Mouse (Mus musculus): ENCODE results near the gene Catsperd. TPM values are rescaled to one million over a fixed set of nuclear protein-coding genes. Genes with fewer than 3 reads are reported as not detected.

Gene Catsperd
- total and polyA plus RNA-seq, 3 experiments: 0.46 to 1.1 TPM; not detected in 1

- no peak for TF ChIP-seq USF2 (IDR thresholded peaks at IDR 0.05; ENCODE audit: borderline replicate concordance in 1 of 2, insufficient read depth in 1 of 2, low read depth in 1 of 2, low read length in 2 of 2)
- TF ChIP-seq CHD1 (IDR thresholded peaks at IDR 0.05; ENCODE audit: low read depth, low read length): no peak
- no peak for TF ChIP-seq RAD21 (IDR thresholded peaks at IDR 0.05; ENCODE audit: low read depth, low read length)
- TF ChIP-seq GABPA (IDR thresholded peaks at IDR 0.05; ENCODE audit: low read depth, low read length): no peak
- TF ChIP-seq ZNF384 (IDR thresholded peaks at IDR 0.05; ENCODE audit: low read depth, low read length): no peak
- no peak for TF ChIP-seq GATA1 (IDR thresholded peaks at IDR 0.05; ENCODE audit: low read depth, low read length)
- TF ChIP-seq ZKSCAN1 (IDR thresholded peaks at IDR 0.05; ENCODE audit: low read depth, low read length): no peak
- TF ChIP-seq ELF1 (IDR thresholded peaks at IDR 0.05; ENCODE audit: low read depth, low read length): peak; percentile 70; the same call in 1 of the 2 replicates
- no peak for TF ChIP-seq USF1 (IDR thresholded peaks at IDR 0.05; ENCODE audit: low read depth, low read length)
- peak; percentile 61; the same call in 1 of the 2 replicates for TF ChIP-seq ZMIZ1 (IDR thresholded peaks at IDR 0.05; ENCODE audit: low read depth, low read length)
- TF ChIP-seq MAZ (IDR thresholded peaks at IDR 0.05; ENCODE audit: low read depth, low read length): no peak; the same call in none of the 2 replicates
- TF ChIP-seq RCOR1 (IDR thresholded peaks at IDR 0.05; ENCODE audit: low read depth, low read length): no peak
- TF ChIP-seq NRF1 (IDR thresholded peaks at IDR 0.05; ENCODE audit: insufficient read depth, low read depth, low read length, poor library complexity, severe bottlenecking): peak; percentile 81
- no peak for TF ChIP-seq CTCF (IDR thresholded peaks at IDR 0.05 in 2 of 3, conservative IDR thresholded peaks at IDR 0.05 in 1 of 3; ENCODE audit: control insufficient read depth in 1 of 3, insufficient read depth in 1 of 3, low read depth in 2 of 3, low read length in 3 of 3, poor library complexity in 1 of 3, severe bottlenecking in 1 of 3)
Observed at GRCm38 (mm10) chr17:56584257-56585130, 43.4 kb upstream of the Catsperd start, which contains the start of the genes Safb2 and Safb (continued).

- DNase-seq (ENCODE audit: low read depth, low spot score): peak; percentile 73
- TF ChIP-seq USF1 (IDR thresholded peaks at IDR 0.05; ENCODE audit: low read depth, low read length) (no peak), SIN3A (IDR thresholded peaks at IDR 0.05; ENCODE audit: low read length) (peak; percentile 51), NRF1 (IDR thresholded peaks at IDR 0.05; ENCODE audit: insufficient read depth, low read depth, low read length, poor library complexity, severe bottlenecking) (no peak), POLR2A (IDR thresholded peaks at IDR 0.05; ENCODE audit: control insufficient read depth in 1 of 2, insufficient read depth in 1 of 2, low read depth in 1 of 2, low read length in 2 of 2, poor library complexity in 1 of 2) (no peak; a peak in 1 of 4 replicates), POLR2AphosphoS5 (IDR thresholded peaks at IDR 0.05; ENCODE audit: borderline replicate concordance, low read depth, low read length) (no peak), MAX (IDR thresholded peaks at IDR 0.05; ENCODE audit: low read length) (no peak), ELF1 (IDR thresholded peaks at IDR 0.05; ENCODE audit: low read depth, low read length) (no peak), TBP (IDR thresholded peaks at IDR 0.05; ENCODE audit: low read depth, low read length) (0 out of 2 replicates have a peak, but pooled peaks have one; percentile 0), CTCF (IDR thresholded peaks at IDR 0.05 in 2 of 3, conservative IDR thresholded peaks at IDR 0.05 in 1 of 3; ENCODE audit: control insufficient read depth in 1 of 3, insufficient read depth in 1 of 3, low read depth in 2 of 3, low read length in 3 of 3, poor library complexity in 1 of 3, severe bottlenecking in 1 of 3) (no peak), JUND (IDR thresholded peaks at IDR 0.05; ENCODE audit: low read depth, low read length) (no peak), BHLHE40 (IDR thresholded peaks at IDR 0.05; ENCODE audit: borderline replicate concordance, low read depth, low read length) (no peak)
- Histone ChIP-seq H3K27ac (ENCODE audit: control insufficient read depth, low read depth, low read length) (peak overlapping the region; percentile 90), H3K36me3 (ENCODE audit: control insufficient read depth in 1 of 2, insufficient read depth in 2 of 2, low read length in 2 of 2) (peaks cover 27 to 28% of the 10 kb centered on the region in 2 experiments), H3K4me1 (ENCODE audit: control insufficient read depth in 1 of 2, insufficient read depth in 2 of 2, low read length in 2 of 2) (peaks cover 12 to 31% of the 10 kb centered on the region in 2 experiments; a peak in 3 of 4 replicates), H3K27me3 (ENCODE audit: control insufficient read depth in 1 of 2, insufficient read depth in 2 of 2, low read length in 2 of 2) (no peaks in the 10 kb centered on the region), H3K4me3 (ENCODE audit: control insufficient read depth in 1 of 2, insufficient read depth in 1 of 2, low read depth in 2 of 2, low read length in 2 of 2) (peak overlapping the region; percentile 91 to 95), H3K9ac (ENCODE audit: control insufficient read depth, low read depth, low read length, poor library complexity, severe bottlenecking) (peak overlapping the region; percentile 95), H3K79me2 (ENCODE audit: control insufficient read depth, insufficient read depth, low read length, poor library complexity) (peaks cover 84% of the 10 kb centered on the region), H3K9me3 (replicated peaks; ENCODE audit: insufficient read depth, low read length) (no peaks in the 10 kb centered on the region)
Observed at GRCm38 (mm10) chr17:56585171-56585821, 42.6 kb upstream of the Catsperd start.

Measured in MEL (cell line).